Mouse (Mus musculus) midbrain, embryonic 12.5 days (tissue): ENCODE measurements around the gene Sfn. TPM values are rescaled to one million over a fixed set of nuclear protein-coding genes. Genes with fewer than 3 reads are reported as not detected.

Experiments
- microRNA-seq: library from miRNA; unstranded; fragments of <30 nt; microRNA quantifications from one replicate; pipeline ENCODE4, GENCODE M21; 2017
- polyA plus RNA-seq: library from polyadenylated mRNA; unstranded; fragments of >200 nt; fragmentation: Nextera tagmentation; extraction: Ambion mirVana; gene quantifications from 2 replicates; pipeline ENCODE4 v1.2.1, GENCODE M21; 2016

Gene Sfn
- polyA plus RNA-seq, 1 experiment from 2014 or later: 9.5 TPM

Small RNAs within 50 kb of the gene (microRNA-seq; reads per million reads assigned to microRNA genes)
- gene Gm23158: not detected

Other genes starting within 250 kb of the Sfn start
- 24.2 and 26.1 TPM in 2 replicates for gene Wdtc1, start 248.7 kb downstream of the Sfn start, polyA plus RNA-seq
- 9.0 and 9.2 TPM in 2 replicates for gene Slc9a1, start 232.5 kb downstream of the Sfn start, polyA plus RNA-seq
- 0.13 and 0.60 TPM in 2 replicates for gene Tent5b, start 122.0 kb downstream of the Sfn start, polyA plus RNA-seq
- 1.9 and 2.3 TPM in 2 replicates for gene Trnp1, start 103.6 kb downstream of the Sfn start, polyA plus RNA-seq
- 0.57 and 0.89 TPM in 2 replicates for gene Kdf1, start 83.2 kb downstream of the Sfn start, polyA plus RNA-seq
- gene Nudc, start 56.2 kb downstream of the Sfn start, polyA plus RNA-seq: 370 and 391 TPM in 2 replicates
- gene Nr0b2, start 48.8 kb downstream of the Sfn start, polyA plus RNA-seq: not detected in 2 replicates
- gene Gpatch3, start 27.4 kb downstream of the Sfn start, polyA plus RNA-seq: 10.9 and 11.5 TPM in 2 replicates
- 23.0 and 25.3 TPM in 2 replicates for gene Gpn2, start 17.8 kb downstream of the Sfn start, polyA plus RNA-seq
- gene Zdhhc18, start 48.0 kb upstream of the Sfn start, polyA plus RNA-seq: 4.1 and 4.7 TPM in 2 replicates
- gene Pigv, start 70.5 kb upstream of the Sfn start, polyA plus RNA-seq: 18.3 and 19.1 TPM in 2 replicates
- 47.7 and 48.5 TPM in 2 replicates for gene Arid1a, start 154.6 kb upstream of the Sfn start, polyA plus RNA-seq